Mouse (Mus musculus) megakaryocyte-erythroid progenitor cell, adult 5-6 weeks (primary cell): ENCODE measurements around the gene Gm527. TPM values are rescaled to one million over a fixed set of nuclear protein-coding genes. Genes with fewer than 3 reads are reported as not detected.

ENCODE experiments used
- total RNA-seq, 2 experiments: library from RNA; stranded (forward) in 1 of 2; stranded (reverse) in 1 of 2; fragments of 200-1000, 215-1000 nt in 1 of 2; fragments of >200 nt in 1 of 2; fragmentation: Nextera tagmentation in 1 of 2; gene quantifications; 2 replicates each; pipeline ENCODE4 v1.2.3; 2014 to 2017

Gm527 gene
- total RNA-seq, 2 experiments from 2014 or later = 5.4 to 9.4 TPM

Other genes starting within 250 kb of the Gm527 start
- 7.3 and 7.6 TPM in 2 replicates for gene Klhl28, start 47.6 kb downstream of the Gm527 start, total RNA-seq (2014; fragmentation: Nextera tagmentation)
- gene Klhl28, start 47.6 kb downstream of the Gm527 start, total RNA-seq (2017) = 5.2 and 16.8 TPM in 2 replicates
- gene Togaram1, start 47.9 kb downstream of the Gm527 start, total RNA-seq (2014; fragmentation: Nextera tagmentation) = 35.6 and 36.1 TPM in 2 replicates
- gene Togaram1, start 47.9 kb downstream of the Gm527 start, total RNA-seq (2017) = 40.5 and 64.8 TPM in 2 replicates
- 69.3 and 74.3 TPM in 2 replicates for gene Prpf39, start 118.4 kb downstream of the Gm527 start, total RNA-seq (2014; fragmentation: Nextera tagmentation)
- 85.1 and 98.6 TPM in 2 replicates for gene Prpf39, start 118.4 kb downstream of the Gm527 start, total RNA-seq (2017)
- gene Fkbp3, start 156.1 kb downstream of the Gm527 start, total RNA-seq (2014; fragmentation: Nextera tagmentation) = 165 and 170 TPM in 2 replicates
- 256 and 286 TPM in 2 replicates for gene Fkbp3, start 156.1 kb downstream of the Gm527 start, total RNA-seq (2017)
- gene Fancm, start 157.7 kb downstream of the Gm527 start, total RNA-seq (2014; fragmentation: Nextera tagmentation) = 24.0 and 32.7 TPM in 2 replicates
- 31.4 and 66.6 TPM in 2 replicates for gene Fancm, start 157.7 kb downstream of the Gm527 start, total RNA-seq (2017)